20 mouse cellular contexts compared by ENCODE assay signal in the genomic region with DNA sequence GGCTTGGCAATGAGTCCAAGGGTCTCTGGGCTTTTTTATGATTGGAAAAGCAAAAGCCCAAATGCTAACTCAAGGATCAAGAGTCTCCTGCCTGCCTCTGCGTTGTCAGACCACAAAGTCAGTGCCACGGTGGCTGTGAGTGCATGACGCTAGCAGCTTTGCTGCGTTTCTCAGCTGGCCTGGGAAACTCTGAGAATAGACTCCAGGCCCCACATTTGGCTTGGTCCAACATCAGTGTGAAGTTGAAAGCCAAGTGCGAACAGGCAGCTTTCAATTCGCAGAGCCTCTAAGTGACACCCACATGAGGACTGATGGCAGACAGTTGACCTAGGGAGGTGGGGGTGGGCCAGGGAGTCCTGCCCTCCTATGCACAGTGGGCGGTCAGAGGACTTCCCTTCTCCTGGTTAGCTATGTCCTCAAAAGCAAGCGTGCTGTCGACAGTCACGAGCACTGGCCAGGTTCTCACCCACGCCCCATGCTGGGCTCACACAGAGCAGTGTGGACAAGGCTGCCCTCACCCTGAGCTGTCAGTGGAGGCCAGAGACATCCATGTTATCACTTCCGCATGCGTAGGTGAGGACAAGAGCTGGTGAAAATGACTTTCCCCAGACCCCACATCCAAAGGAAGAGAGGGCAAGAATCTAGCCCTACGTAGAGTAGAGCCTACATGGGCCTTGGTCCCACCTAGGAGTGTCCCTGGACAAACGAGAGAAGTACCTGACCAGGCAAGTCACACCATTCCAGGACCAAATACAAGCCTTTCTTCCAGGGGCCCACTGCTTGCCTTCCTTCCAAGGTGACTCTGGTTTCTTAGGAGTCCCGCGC. TPM values are rescaled to one million over a fixed set of nuclear protein-coding genes. Genes with fewer than 3 reads are reported as not detected.
DNase-seq lines count a peak whose midpoint lies in the region; ATAC-seq and TF ChIP-seq lines count a peak whose summit lies in the region.
"Had no signal": no experiment of that assay in that cellular context is flagged by ENCODE, and none has a peak within 500 bp of the region (broad histone marks: within the 10 kb centered on the region; RNA-seq: fewer than 3 reads in every experiment).

No protein-coding gene starts in this region.

- H3K27ac ChIP-seq in hindbrain, embryonic 10.5 days, result 0 out of 2 replicates have a peak overlapping the region, but pooled peaks have one; percentile 16
- no peak overlapping the region for H3K27ac ChIP-seq in hindbrain, embryonic 14.5 days
- peak overlapping the region; percentile 23 for H3K27ac ChIP-seq in heart, postnatal 0 days (ENCODE audit: low read depth)
- H3K27ac ChIP-seq: left cerebral cortex, adult 2 months; liver, embryonic 12.5 days; stomach, postnatal 0 days had no signal

- 77% methylated on average over 17 of the region's 17 CpGs for WGBS in hindbrain, embryonic 10.5 days
- 80% methylated on average over 17 of the region's 17 CpGs for WGBS in hindbrain, embryonic 14.5 days
- WGBS in heart, postnatal 0 days, result 34% methylated on average over 17 of the region's 17 CpGs

- H3K36me3 ChIP-seq in hindbrain, embryonic 10.5 days, result no peaks in the 10 kb centered on the region
- H3K36me3 ChIP-seq in hindbrain, embryonic 14.5 days (replicated peaks; ENCODE audit: control insufficient read depth, insufficient read depth), result no peaks in the 10 kb centered on the region
- no peaks in the 10 kb centered on the region for H3K36me3 ChIP-seq in heart, postnatal 0 days (replicated peaks; ENCODE audit: control insufficient read depth, insufficient read depth, low read length)
- H3K36me3 ChIP-seq: liver, embryonic 12.5 days had no signal

- no peak for TF ChIP-seq CTCF in heart, postnatal 0 days (IDR thresholded peaks at IDR 0.05; ENCODE audit: low read depth)

- no peak for TF ChIP-seq EP300 in heart, postnatal 0 days (IDR thresholded peaks at IDR 0.05; ENCODE audit: low read depth)

- H3K9ac ChIP-seq in hindbrain, embryonic 14.5 days, result no peak overlapping the region
- H3K9ac ChIP-seq in heart, postnatal 0 days (replicated peaks; ENCODE audit: low read depth, low read length), result no peak overlapping the region
- H3K9ac ChIP-seq: liver, embryonic 12.5 days had no signal

- H3K4me1 ChIP-seq in hindbrain, embryonic 10.5 days (replicated peaks), result peaks cover 3% of the 10 kb centered on the region
- no peaks in the 10 kb centered on the region for H3K4me1 ChIP-seq in hindbrain, embryonic 14.5 days (replicated peaks; ENCODE audit: control insufficient read depth, insufficient read depth, low read length)
- peaks cover 21% of the 10 kb centered on the region for H3K4me1 ChIP-seq in heart, postnatal 0 days (ENCODE audit: control insufficient read depth, insufficient read depth)
- H3K4me1 ChIP-seq: liver, embryonic 12.5 days had no signal

- H3K4me2 ChIP-seq in hindbrain, embryonic 14.5 days (replicated peaks), result no peak overlapping the region
- H3K4me2 ChIP-seq in heart, postnatal 0 days (ENCODE audit: low read depth, low read length), result no peak overlapping the region; the same call in 1 of the 2 replicates
- H3K4me2 ChIP-seq: liver, embryonic 12.5 days had no signal

- ATAC-seq in hindbrain, embryonic 14.5 days (ENCODE audit: low FRiP score), result no peak
- ATAC-seq in heart, postnatal 0 days (ENCODE audit: insufficient read depth, low read depth), result peak; percentile 91
- ATAC-seq: liver, embryonic 12.5 days; Patski had no signal

- peaks cover 4% of the 10 kb centered on the region; the same call in 1 of the 2 replicates for H3K27me3 ChIP-seq in hindbrain, embryonic 10.5 days (ENCODE audit: insufficient read depth, poor library complexity, severe bottlenecking)
- H3K27me3 ChIP-seq in hindbrain, embryonic 14.5 days (ENCODE audit: control insufficient read depth, insufficient read depth, low read length), result 0 out of 2 replicates have a peak, but pooled peaks cover under 1% of the 10 kb centered on the region
- H3K27me3 ChIP-seq in heart, postnatal 0 days (ENCODE audit: control insufficient read depth, insufficient read depth, low read length), result no peaks in the 10 kb centered on the region
- H3K27me3 ChIP-seq: CH12.LX, Patski had no signal

- no peak for DNase-seq in hindbrain, embryonic 10.5 days (ENCODE audit: low spot score)
- DNase-seq in hindbrain, embryonic 14.5 days (ENCODE audit: low spot score), result no peak
- peak; percentile 33 for DNase-seq in thymus, postnatal 0 days (ENCODE audit: low spot score)
- DNase-seq in thymus, postnatal 36 days, result no peak
- peak; percentile 68 for DNase-seq in heart, postnatal 0 days (ENCODE audit: low spot score)
- no peak for DNase-seq in left cerebral cortex, adult 9 months (ENCODE audit: low spot score in 2 of 2)
- DNase-seq in urinary bladder, adult 18-20 months (ENCODE audit: low spot score in 2 of 2), result no peak
- DNase-seq: cerebellum, adult 11-12 months; kidney, adult 8-10 months; spleen, adult 18-20 months had no signal

- H3K4me3 ChIP-seq in hindbrain, embryonic 10.5 days, result no peak overlapping the region
- no peak overlapping the region for H3K4me3 ChIP-seq in hindbrain, embryonic 14.5 days (replicated peaks; ENCODE audit: low read length)
- no peak overlapping the region for H3K4me3 ChIP-seq in heart, postnatal 0 days (ENCODE audit: low read depth, low read length)
- H3K4me3 ChIP-seq: left cerebral cortex, adult 2 months; liver, embryonic 12.5 days had no signal

- H3K9me3 ChIP-seq in hindbrain, embryonic 10.5 days, result no peaks in the 10 kb centered on the region
- no peaks in the 10 kb centered on the region for H3K9me3 ChIP-seq in hindbrain, embryonic 14.5 days (ENCODE audit: control insufficient read depth, low read length)
- no peaks in the 10 kb centered on the region for H3K9me3 ChIP-seq in heart, postnatal 0 days (replicated peaks; ENCODE audit: control insufficient read depth, low read length)
- H3K9me3 ChIP-seq: liver, embryonic 12.5 days had no signal

RNA-seq across cellular contexts. Expression of gene Pgpep1l, which starts 5.5 kb away (rescaled TPM):
- polyA plus RNA-seq in hindbrain, embryonic 10.5 days (2016; fragmentation: Nextera tagmentation; extraction: Ambion mirVana), result not detected in 2 replicates
- 0.21 TPM in 1 of 2 replicates, not detected in the other for polyA plus RNA-seq in hindbrain, embryonic 14.5 days (2014; fragmentation: Nextera tagmentation; extraction: Ambion mirVana)
- polyA plus RNA-seq in thymus, postnatal 0 days (2015; fragmentation: Nextera tagmentation; extraction: Ambion mirVana), result 0.57 and 0.68 TPM in 2 replicates
- 1.2 TPM in 1 of 2 replicates, not detected in the other for total RNA-seq in heart, postnatal 0 days (2014; rRNA removed; ENCODE audit: low replicate concordance)
- polyA plus RNA-seq in heart, postnatal 0 days (2015; fragmentation: Nextera tagmentation; extraction: Ambion mirVana), result 0.18 TPM in 1 of 2 replicates, not detected in the other
- total RNA-seq: CH12.LX; megakaryocyte, adult 5-6 weeks; neutrophil, adult 5-6 weeks had no signal
- polyA plus RNA-seq: embryonic facial prominence, embryonic 14.5 days; forebrain, embryonic 11.5 days; hindbrain, embryonic 11.5 days; liver, embryonic 12.5 days; Patski; stomach, postnatal 0 days had no signal

RNA-seq across cellular contexts. Expression of gene Fam169b, which starts 15.1 kb away (rescaled TPM):
- 0.80 and 1.2 TPM in 2 replicates for polyA plus RNA-seq in hindbrain, embryonic 10.5 days (2016; fragmentation: Nextera tagmentation; extraction: Ambion mirVana)
- polyA plus RNA-seq in hindbrain, embryonic 14.5 days (2014; fragmentation: Nextera tagmentation; extraction: Ambion mirVana), result 0.09 and 0.17 TPM in 2 replicates
- 40.0 and 43.5 TPM in 2 replicates for polyA plus RNA-seq in thymus, postnatal 0 days (2015; fragmentation: Nextera tagmentation; extraction: Ambion mirVana)
- total RNA-seq in heart, postnatal 0 days (2014; rRNA removed; ENCODE audit: low replicate concordance), result 0.08 and 1.7 TPM in 2 replicates
- polyA plus RNA-seq in heart, postnatal 0 days (2015; fragmentation: Nextera tagmentation; extraction: Ambion mirVana), result 0.12 and 0.18 TPM in 2 replicates

Comparison
In these comparisons a context has a peak if more than half of its experiments do, and no peak if none do; other contexts are left out.
1. DNase-seq: peak in thymus, postnatal 0 days (single experiment) and heart, postnatal 0 days (single experiment); none in hindbrain, embryonic 10.5 days (single experiment), hindbrain, embryonic 14.5 days (single experiment), thymus, postnatal 36 days (0 of 2), left cerebral cortex, adult 9 months (0 of 2) and urinary bladder, adult 18-20 months (0 of 2).
2. RNA of gene Fam169b, which starts 15.1 kb away (polyA plus RNA-seq): 40.0 to 43.5 TPM in thymus, postnatal 0 days; 0.80 to 1.2 TPM in hindbrain, embryonic 10.5 days, 0.12 to 0.18 TPM in heart, postnatal 0 days and 0.09 to 0.17 TPM in hindbrain, embryonic 14.5 days; every median in the first group is over 10 times any median in the second.